Mouse (Mus musculus): Measurements from ENCODE around the gene Lrrc49. TPM values are rescaled to one million over a fixed set of nuclear protein-coding genes. Genes with fewer than 3 reads are reported as not detected.

Lrrc49 gene
- total RNA-seq, 2 experiments from 2014 or later, result 89.4 to 95.6 TPM

DNA sequence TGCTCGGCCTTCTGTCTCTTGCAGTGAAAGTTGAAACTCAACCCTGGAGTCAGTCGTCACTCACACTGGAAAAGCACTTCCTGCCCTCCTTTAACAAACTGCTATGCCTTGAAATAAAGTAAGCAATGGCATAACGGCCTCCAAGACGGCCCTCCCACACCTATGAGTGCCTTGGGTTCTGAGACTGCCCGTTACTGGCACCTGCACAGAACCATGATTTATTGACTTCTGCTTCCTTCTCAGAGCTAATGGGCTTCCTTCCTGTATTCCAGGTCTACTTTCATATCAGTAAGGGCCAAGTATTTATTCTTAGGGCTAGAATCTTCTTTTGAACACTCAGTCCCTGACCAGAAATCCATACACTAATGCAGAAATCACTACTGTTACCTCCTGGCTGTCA lies 9.0 kb downstream of the Lrrc49 start:
- DNase-seq (ENCODE audit: low spot score in 2 of 2), result no peak

DNA sequence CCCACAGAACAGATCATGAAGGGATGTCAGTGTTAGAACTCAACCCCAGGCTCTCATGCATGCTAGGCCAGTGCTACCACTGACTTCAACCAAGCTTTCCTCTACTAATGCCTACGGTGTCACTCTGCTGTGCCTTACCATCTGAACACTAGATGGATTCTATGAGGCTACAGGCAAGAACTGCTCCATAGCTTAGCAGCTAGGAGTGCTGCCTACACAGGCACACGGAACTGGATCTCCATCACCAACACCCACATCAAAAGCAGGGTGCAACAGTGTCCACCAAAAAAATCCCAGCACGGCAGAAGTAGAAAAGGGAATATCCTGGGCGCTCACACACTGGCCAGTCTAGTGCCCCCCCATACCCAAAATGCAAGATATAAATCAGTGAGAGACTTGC lies 11.5 kb downstream of the Lrrc49 start:
- peak in 1 of 2 experiments; percentile 38 for DNase-seq (ENCODE audit: low spot score in 2 of 2)

DNA sequence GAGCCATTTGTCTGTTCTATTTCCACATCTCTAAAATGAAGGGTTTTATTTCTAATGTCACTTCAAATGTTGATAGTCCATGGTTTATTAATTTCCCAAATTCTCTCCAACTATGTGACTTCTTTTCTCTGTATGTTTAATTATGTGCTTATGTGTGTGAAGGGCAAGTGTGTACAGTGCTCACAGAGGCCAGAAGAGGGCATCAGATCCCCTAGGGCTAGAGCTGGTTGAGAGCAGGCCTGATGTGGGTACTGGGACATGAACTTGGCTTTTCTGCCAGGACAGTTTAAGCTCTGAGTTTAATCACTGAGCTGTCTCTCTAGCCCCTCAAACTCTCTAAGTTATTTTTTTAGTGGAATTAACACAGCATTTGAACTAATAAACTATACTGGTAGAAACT lies 13.2 kb downstream of the Lrrc49 start:
- no peak for DNase-seq (ENCODE audit: low spot score in 2 of 2)

GRCm38 (mm10) chr9:60672568-60672967 lies 15.4 kb downstream of the Lrrc49 start:
- no peak for DNase-seq (ENCODE audit: low spot score in 2 of 2)

DNA sequence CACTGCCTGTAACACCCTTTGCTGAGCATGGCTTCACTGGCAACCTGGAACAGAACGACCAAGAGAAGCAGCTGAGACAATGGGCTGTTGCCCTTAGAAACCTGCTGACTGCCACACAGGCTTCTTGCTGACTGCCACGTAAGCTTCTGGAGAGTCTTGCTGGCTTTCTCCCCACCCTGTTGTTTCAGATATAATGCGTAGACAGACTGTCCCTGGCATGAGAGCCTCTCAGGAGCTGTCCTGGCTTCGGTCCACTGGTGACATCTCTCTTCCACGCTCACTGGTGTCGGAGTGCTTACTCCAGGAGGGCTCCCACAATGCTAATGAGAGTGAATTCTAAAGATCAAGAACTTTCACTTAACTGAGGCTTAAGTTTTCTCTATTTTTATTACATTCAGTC lies 19.1 kb downstream of the Lrrc49 start:
- peak in 1 of 2 experiments; percentile 38 for DNase-seq (ENCODE audit: low spot score in 2 of 2)

- DNase-seq (ENCODE audit: low spot score in 2 of 2), result no peak
These were observed 22.4 kb downstream of the Lrrc49 start for GRCm38 (mm10) chr9:60665535-60665934.

- no peak for DNase-seq (ENCODE audit: low spot score in 2 of 2)
These were observed 23.1 kb downstream of the Lrrc49 start for GRCm38 (mm10) chr9:60664866-60665265.

GRCm38 (mm10) chr9:60664385-60664784 lies 23.6 kb downstream of the Lrrc49 start:
- no peak for DNase-seq (ENCODE audit: low spot score in 2 of 2)

DNA sequence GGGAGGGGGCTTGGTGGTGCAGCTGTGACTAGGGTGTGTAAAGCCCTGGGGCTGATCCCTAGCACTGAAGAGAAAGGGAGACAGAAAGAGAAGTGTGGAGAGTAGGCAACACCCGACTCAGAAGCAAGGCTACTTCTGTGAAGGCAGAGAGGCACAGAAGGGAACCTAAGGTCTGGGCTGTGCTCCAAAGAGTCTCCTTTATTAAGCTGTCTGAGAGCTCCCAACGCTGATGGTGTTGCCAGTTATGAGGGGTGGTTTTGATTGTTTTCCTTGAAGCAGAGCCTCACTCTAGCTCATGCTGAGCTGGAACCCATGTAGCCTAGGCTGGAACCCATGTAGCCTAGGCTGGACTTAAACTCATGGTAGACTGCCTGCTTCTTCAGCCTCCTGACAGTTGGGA lies 25.0 kb downstream of the Lrrc49 start:
- no peak for DNase-seq (ENCODE audit: low spot score in 2 of 2)

DNA sequence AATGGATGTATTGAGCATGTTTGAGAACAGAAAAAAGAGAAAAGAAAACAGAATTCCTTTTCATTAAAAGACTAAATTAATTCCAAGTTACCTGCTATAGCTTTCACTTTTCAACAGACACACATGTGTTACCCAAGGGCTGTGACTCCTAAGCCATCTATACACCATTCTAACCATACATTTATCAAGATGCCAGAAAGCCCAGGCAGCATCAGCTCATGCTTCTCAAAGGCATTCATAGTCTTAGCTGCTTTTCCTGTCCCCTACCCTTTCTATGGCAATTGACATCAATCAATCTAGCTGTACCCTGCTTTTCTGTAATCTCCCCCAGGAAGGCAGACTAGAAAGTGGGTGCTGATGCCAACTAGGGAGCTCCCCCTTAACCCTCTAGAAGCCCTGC lies 34.4 kb downstream of the Lrrc49 start:
- DNase-seq (ENCODE audit: low spot score in 2 of 2), result no peak

GRCm38 (mm10) chr9:60653137-60653536 lies 34.8 kb downstream of the Lrrc49 start:
- no peak for DNase-seq (ENCODE audit: low spot score in 2 of 2)

DNA sequence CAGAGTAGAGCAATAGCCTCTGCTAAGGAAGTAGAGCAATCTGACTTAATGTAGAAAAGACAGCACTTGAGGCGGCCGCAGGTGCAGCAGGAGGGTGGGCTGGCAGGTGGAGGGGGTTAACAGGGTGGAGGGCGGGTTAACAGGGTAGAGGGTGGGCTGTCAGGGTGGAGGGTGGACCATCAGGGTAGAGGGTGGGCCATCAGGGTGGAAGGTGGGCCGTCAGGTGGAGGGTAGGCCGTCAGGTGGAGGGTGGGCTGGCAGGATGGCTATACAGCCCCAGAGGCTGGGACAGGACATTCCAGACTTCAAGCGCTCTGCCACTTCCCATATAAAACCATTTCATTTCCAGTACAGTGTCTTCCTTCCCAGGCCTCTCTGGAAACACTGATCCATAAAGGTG lies 37.7 kb downstream of the Lrrc49 start:
- DNase-seq (ENCODE audit: low spot score in 2 of 2), result no peak

- peak; percentile 77 to 87 for DNase-seq (ENCODE audit: low spot score in 2 of 2)
These were observed 38.7 kb downstream of the Lrrc49 start for GRCm38 (mm10) chr9:60648981-60649975.

GRCm38 (mm10) chr9:60633601-60634000 lies 54.4 kb downstream of the Lrrc49 start:
- no peak for DNase-seq (ENCODE audit: low spot score in 2 of 2)

DNA sequence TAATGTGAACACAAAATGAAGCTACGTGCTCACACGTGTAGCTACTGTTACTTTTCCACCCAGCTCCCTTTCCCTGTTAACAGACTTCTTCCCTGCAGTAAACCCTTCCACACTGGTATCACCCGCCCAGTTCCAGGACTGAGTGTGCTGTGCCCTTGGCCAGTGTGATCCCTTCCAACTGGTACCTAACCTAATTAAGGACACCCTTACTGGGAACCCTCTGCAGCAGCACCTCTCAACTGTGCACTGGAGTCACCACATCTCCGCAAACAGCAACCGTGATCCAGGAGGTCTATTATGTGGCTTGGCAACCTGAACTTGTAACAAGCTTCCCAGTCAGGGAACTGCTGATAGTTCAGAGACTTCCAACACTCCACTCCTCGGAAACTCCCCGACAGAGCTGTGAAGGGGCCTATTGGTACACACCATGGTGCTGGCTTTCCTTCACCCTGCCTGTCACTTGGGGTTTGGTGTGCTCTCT lies 61.6 kb downstream of the Lrrc49 start:
- no peak for DNase-seq (ENCODE audit: low spot score in 2 of 2)

DNA sequence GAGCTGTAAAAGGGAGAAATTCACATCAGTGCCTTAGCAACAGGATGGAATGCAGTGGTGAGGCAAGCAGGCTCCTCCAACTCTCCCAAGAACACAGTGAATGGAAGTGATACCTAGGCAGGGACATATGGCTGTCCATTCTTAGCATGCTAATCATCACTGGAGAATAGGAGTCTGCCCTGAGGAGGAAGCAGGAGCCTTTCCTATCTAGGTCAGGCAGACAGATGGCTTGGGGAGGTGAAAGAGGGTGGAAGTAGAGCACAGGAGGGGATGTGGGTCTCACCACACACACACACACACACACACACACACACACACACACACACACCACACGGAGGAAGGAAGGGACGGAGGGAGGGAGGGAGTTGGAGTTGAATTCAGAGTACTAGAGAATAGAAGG lies 62.1 kb downstream of the Lrrc49 start:
- DNase-seq (ENCODE audit: low spot score in 2 of 2), result peak; percentile 39 to 42

- peak in 1 of 2 experiments; percentile 9 for DNase-seq (ENCODE audit: low spot score in 2 of 2)
These were observed 71.0 kb downstream of the Lrrc49 start for GRCm38 (mm10) chr9:60616946-60617345.

DNA sequence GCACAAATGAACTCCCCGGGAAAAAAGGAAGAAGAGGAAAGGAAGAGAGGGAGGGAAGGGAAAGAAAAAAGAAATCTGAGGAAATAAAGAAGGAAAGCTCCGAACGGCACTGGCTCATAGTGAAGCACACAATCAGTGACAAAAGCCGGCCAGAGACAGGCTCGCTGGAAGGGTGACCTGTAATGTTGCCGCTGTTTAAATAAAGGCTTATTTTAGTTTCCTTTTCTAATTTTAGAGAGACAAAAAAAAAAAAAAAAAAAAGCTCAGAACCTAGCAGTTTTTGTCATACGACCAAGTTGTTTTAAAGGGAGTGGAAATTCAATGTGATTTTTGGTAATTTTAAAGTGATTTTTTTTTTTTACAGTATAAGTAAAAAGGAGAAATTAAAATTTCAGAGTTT lies 71.6 kb downstream of the Lrrc49 start:
- no peak for DNase-seq (ENCODE audit: low spot score in 2 of 2)

DNA sequence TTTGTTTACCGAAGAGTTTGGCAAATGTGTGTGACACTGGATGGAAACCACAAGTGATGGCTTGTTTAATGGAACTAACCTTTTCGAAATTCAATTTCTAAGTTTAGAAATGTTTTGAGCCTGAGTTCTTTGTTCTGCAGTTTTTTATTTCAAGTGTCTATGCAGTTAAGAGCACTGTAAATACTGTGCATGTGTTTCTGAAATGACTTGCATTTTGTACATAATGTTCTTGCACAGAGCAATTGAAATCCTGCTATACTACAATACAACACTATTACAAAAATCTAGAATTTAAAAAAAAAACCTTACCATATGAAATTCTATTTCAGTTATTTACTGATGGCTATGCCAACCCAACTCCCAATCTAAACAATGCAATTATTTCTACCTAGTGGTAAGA lies 75.7 kb downstream of the Lrrc49 start:
- no peak for DNase-seq (ENCODE audit: low spot score in 2 of 2)

DNA sequence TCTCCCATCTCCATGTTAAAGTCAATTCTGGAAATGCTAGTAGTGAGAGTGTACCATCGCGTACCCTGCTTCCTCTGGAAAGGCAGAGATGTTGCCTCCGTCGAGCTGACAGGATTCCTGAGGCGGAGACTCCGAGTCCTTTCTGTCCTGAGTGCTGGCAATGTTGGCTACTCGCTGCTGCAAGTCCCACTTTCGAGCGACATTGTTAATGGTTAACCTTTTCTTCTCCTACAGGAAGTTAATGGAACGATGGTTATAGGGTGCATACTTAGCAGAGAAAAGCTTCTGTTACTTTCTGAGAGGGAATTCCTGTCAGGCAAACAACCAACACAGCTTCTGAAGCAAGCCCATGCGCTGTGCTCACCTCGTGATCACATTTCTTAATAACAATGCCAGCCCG lies 77.8 kb downstream of the Lrrc49 start:
- DNase-seq (ENCODE audit: low spot score in 2 of 2), result no peak

DNA sequence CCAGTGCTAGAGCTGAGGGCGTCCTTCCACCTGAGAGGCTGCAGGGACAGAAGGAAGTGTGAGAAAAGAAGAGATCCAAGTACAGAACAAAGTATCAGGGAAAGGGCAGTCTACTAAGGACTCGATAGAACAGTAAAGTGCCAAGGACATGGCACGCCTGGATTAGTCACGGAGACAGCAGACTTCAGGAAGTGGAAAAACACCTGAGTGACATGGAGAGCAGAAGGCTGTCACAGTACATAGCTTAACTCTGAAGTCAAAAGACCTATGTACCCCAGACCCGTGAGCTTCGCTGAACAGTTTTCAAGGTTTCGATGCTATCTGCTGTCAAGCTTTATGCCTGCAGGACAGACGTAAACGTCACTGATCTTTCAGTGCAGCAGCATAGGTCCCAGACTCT lies 79.1 kb downstream of the Lrrc49 start:
- DNase-seq (ENCODE audit: low spot score in 2 of 2), result no peak

- no peak for DNase-seq (ENCODE audit: low spot score in 2 of 2)
These were observed 79.9 kb downstream of the Lrrc49 start for GRCm38 (mm10) chr9:60608086-60608485.

GRCm38 (mm10) chr9:60604971-60605370 lies 83.0 kb downstream of the Lrrc49 start:
- DNase-seq (ENCODE audit: low spot score in 2 of 2), result no peak
